Mouse (Mus musculus) layer of hippocampus, postnatal 14 days (tissue): ENCODE results near the gene Golph3. TPM values are rescaled to one million over a fixed set of nuclear protein-coding genes. Genes with fewer than 3 reads are reported as not detected.

Experiments used
- DNase-seq, 2 experiments: peaks; one replicate each; pipeline ENCODE4 v3.0.0; 2021 to 2022; ENCODE audit warnings: low spot score in 2 of 2, mixed read lengths in 1 of 2
- long read RNA-seq, 2 experiments: library from polyadenylated mRNA; stranded (forward); transcript quantifications; one replicate each; pipeline ENCODE4 v2.0.0; 2021
- total RNA-seq, 2 experiments: library from RNA; stranded (reverse); gene quantifications; 2 replicates each; pipeline ENCODE4 v1.2.3; 2021

The Golph3 gene
- total RNA-seq = 10 to 100 TPM; 95.2 to 96.1 TPM
- long read RNA-seq, experiment 1, transcript Golph3-201 (4 exons, 2,652 nt) = major isoform, 69 of 85 reads
- long read RNA-seq, experiment 1, partial matches to known transcripts = 7 of 85 reads
- long read RNA-seq, experiment 1, other reads (novel, unspliced or antisense) = 6 of 85 reads
- long read RNA-seq, experiment 2, transcript Golph3-201 (4 exons, 2,652 nt) = major isoform, 91 of 104 reads
- long read RNA-seq, experiment 2, partial matches to known transcripts = 0 of 104 reads
- long read RNA-seq, experiment 2, other reads (novel, unspliced or antisense) = 8 of 104 reads

GRCm38 (mm10) chr15:12321091-12321787 is at the start of gene Golph3:
Gene Golph3, plus strand, starts transcription at chr15:12321450.
- DNase-seq = peak; percentile 92 to 94

- no peak for DNase-seq
These were observed 47.8 kb upstream of the Golph3 start for GRCm38 (mm10) chr15:12273325-12274052.

GRCm38 (mm10) chr15:12274053-12274769 is 47.0 kb upstream of the Golph3 start:
- DNase-seq = no peak

- DNase-seq = no peak
These were observed 46.1 kb upstream of the Golph3 start for GRCm38 (mm10) chr15:12275091-12275623.

- DNase-seq = no peak
These were observed 41.4 kb upstream of the Golph3 start for GRCm38 (mm10) chr15:12279816-12280215.

GRCm38 (mm10) chr15:12284794-12285534 is 36.3 kb upstream of the Golph3 start:
- peak in 1 of 2 experiments; percentile 54 for DNase-seq

GRCm38 (mm10) chr15:12285535-12285809 is 35.8 kb upstream of the Golph3 start:
- DNase-seq = no peak

- DNase-seq = no peak
These were observed 30.9 kb upstream of the Golph3 start for GRCm38 (mm10) chr15:12290330-12290729.

- no peak for DNase-seq
These were observed 29.5 kb upstream of the Golph3 start for GRCm38 (mm10) chr15:12291757-12292156.

- DNase-seq = no peak
These were observed 25.0 kb upstream of the Golph3 start for GRCm38 (mm10) chr15:12296228-12296627.

- DNase-seq = no peak
These were observed 23.0 kb upstream of the Golph3 start for GRCm38 (mm10) chr15:12298231-12298737.

GRCm38 (mm10) chr15:12301771-12302170 is 19.5 kb upstream of the Golph3 start:
- no peak for DNase-seq

- DNase-seq = no peak
These were observed 14.8 kb upstream of the Golph3 start for GRCm38 (mm10) chr15:12306188-12307071.

- DNase-seq = no peak
These were observed 14.1 kb upstream of the Golph3 start for GRCm38 (mm10) chr15:12307114-12307513.

GRCm38 (mm10) chr15:12308539-12308938 is 12.7 kb upstream of the Golph3 start:
- DNase-seq = no peak

GRCm38 (mm10) chr15:12310676-12311075 is 10.6 kb upstream of the Golph3 start:
- no peak for DNase-seq

GRCm38 (mm10) chr15:12311465-12311864 is 9.8 kb upstream of the Golph3 start:
- DNase-seq = no peak

- no peak for DNase-seq
These were observed 8.0 kb upstream of the Golph3 start for GRCm38 (mm10) chr15:12313255-12313654.

- DNase-seq = no peak
These were observed 6.7 kb upstream of the Golph3 start for GRCm38 (mm10) chr15:12314584-12314983.
